ENCODE assay signal across 8 mouse cellular contexts in the genomic region with DNA sequence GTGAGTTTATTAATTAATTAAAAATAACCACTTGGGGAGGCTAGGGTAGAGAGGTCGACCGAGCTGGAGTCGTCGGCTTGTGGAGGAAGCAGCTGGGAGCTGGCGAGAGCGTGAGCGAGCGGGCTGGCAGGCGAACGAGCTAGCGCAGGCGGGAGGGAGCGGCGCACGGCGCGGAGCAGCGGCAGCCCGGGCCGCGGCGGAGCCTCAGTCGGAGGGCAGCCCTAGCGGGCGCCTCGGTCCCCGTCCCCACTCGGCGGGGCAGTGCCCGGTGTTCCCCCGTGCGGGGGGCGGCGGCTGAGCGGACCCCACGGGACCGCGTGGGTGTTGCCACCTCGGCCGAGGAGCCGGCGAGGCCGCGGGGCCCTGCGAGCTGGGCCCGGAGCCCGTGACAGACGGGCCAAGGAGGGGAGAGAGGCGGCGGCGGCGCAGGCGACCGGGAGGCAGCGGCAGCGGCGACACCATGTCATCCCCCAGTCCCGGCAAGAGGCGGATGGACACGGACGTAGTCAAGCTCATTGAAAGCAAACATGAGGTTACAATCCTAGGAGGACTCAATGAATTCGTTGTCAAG.
DNase-seq lines count a peak whose midpoint lies in the region; ATAC-seq lines count a peak whose summit lies in the region.
"Not testable (repeated sequence)": the region's sequence is repeated elsewhere in the genome, so short reads cannot be mapped to it uniquely, and the experiment has no call there.

No protein-coding gene starts in this region.

- peak; percentile 17 for DNase-seq in CD4-positive, CD25-positive, alpha-beta regulatory T cell, adult 2 months (ENCODE audit: low read depth, low spot score)
- peak; percentile 71 for DNase-seq in cerebellum, adult 9-11 months
- DNase-seq in heart, postnatal 14 days, result peak; percentile 32 to 49
- DNase-seq in kidney, postnatal 10 days, result peak; percentile 32
- DNase-seq in midbrain, embryonic 11.5 days (ENCODE audit: low spot score, missing footprints), result peak; percentile 93
- DNase-seq in right cerebral cortex, postnatal 4 days, result peak; percentile 39

- H3K9me3 ChIP-seq in forebrain, embryonic 15.5 days; limb, embryonic 13.5 days; midbrain, embryonic 11.5 days (ENCODE audit: control insufficient read depth, low read length): not testable (repeated sequence)

- peak overlapping the region; percentile 51 for H3K4me3 ChIP-seq in forebrain, embryonic 15.5 days
- peak overlapping the region; percentile 49 for H3K4me3 ChIP-seq in limb, embryonic 13.5 days
- peak overlapping the region; percentile 39 for H3K4me3 ChIP-seq in midbrain, embryonic 11.5 days (ENCODE audit: low read depth, low read length)

- not testable (repeated sequence) for H3K36me3 ChIP-seq in forebrain, embryonic 15.5 days; limb, embryonic 13.5 days; midbrain, embryonic 11.5 days (ENCODE audit: control insufficient read depth, insufficient read depth, low read length)

- intact Hi-C loops in heart, postnatal 14 days (cut with DNase I), result not testable (repeated sequence)

- H3K4me2 ChIP-seq in forebrain, embryonic 15.5 days (replicated peaks), result peak overlapping the region; percentile 50
- peak overlapping the region; percentile 66 for H3K4me2 ChIP-seq in limb, embryonic 13.5 days (replicated peaks)
- H3K4me2 ChIP-seq in midbrain, embryonic 11.5 days, result peak overlapping the region; percentile 44

- under 1% methylated on average over 46 of the region's 62 CpGs for WGBS in forebrain, embryonic 15.5 days
- under 1% methylated on average over 52 of the region's 62 CpGs for WGBS in limb, embryonic 13.5 days
- WGBS in midbrain, embryonic 11.5 days, result under 1% methylated on average over 48 of the region's 62 CpGs

- peak; percentile 96 for ATAC-seq in forebrain, embryonic 15.5 days (replicated peaks)
- peak; percentile 87 for ATAC-seq in limb, embryonic 13.5 days (ENCODE audit: low FRiP score, low read depth)
- peak; percentile 94 for ATAC-seq in midbrain, embryonic 11.5 days (ENCODE audit: low FRiP score)

- H3K4me1 ChIP-seq in forebrain, embryonic 15.5 days; limb, embryonic 13.5 days; midbrain, embryonic 11.5 days (ENCODE audit: control insufficient read depth, insufficient read depth, low read length): not testable (repeated sequence)

- H3K9ac ChIP-seq in forebrain, embryonic 15.5 days (replicated peaks), result peak overlapping the region; percentile 66
- peak overlapping the region; percentile 76 for H3K9ac ChIP-seq in limb, embryonic 13.5 days
- H3K9ac ChIP-seq in midbrain, embryonic 11.5 days (ENCODE audit: low read length), result peak overlapping the region; percentile 61

- peak overlapping the region; percentile 69 for H3K27ac ChIP-seq in forebrain, embryonic 15.5 days (replicated peaks)
- H3K27ac ChIP-seq in limb, embryonic 13.5 days; midbrain, embryonic 11.5 days (ENCODE audit: low read depth, low read length): not testable (repeated sequence)

- H3K27me3 ChIP-seq in forebrain, embryonic 15.5 days; limb, embryonic 13.5 days; midbrain, embryonic 11.5 days (ENCODE audit: control insufficient read depth, insufficient read depth, low read length): not testable (repeated sequence)

Comparison
In these comparisons a context has a peak if more than half of its experiments do, and no peak if none do; other contexts are left out.
1. DNase-seq: peak in every context shown above with its lines; median percentile 93 in midbrain, embryonic 11.5 days; 71 in cerebellum, adult 9-11 months; 40 in heart, postnatal 14 days; 39 in right cerebral cortex, postnatal 4 days; 32 in kidney, postnatal 10 days; 17 in CD4-positive, CD25-positive, alpha-beta regulatory T cell, adult 2 months.